Mouse (Mus musculus): Measurements from ENCODE around the gene Fndc3b. TPM values are rescaled to one million over a fixed set of nuclear protein-coding genes. Genes with fewer than 3 reads are reported as not detected.

The Fndc3b gene
- polyA plus RNA-seq, 1 experiment from 2014 or later, result 12.0 TPM

DNA sequence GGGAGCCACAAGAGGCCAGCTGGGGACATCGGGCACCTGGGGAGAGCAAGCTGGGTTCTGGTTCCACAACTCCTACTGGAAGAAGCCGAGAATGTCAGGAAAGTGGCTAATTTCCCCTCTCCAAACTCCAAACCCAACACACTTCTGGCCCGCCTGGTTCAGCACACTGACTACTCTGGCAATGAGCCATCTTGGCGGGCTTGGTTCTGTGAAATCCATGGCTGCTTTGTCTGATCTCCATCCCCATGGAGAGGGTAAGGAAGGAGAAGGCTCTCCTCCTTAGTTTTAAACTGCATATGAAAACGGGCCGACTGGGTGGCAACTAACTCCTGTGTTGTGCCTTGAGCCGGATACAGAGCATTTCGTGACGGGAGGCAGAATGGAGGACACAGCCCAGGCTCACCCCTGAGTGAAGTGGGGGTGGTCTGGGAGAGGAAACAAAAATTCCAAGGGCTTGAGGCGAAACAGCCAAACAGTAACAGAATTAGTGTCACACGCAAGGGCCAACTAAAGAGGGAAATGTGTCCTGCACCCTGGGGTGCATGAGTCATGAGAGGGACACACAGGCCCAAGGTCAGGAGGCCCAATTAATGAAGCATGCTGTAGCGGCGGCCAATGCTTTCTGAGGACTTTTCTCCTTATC, 280.4 kb downstream of the Fndc3b start:
- H3K9ac ChIP-seq (ENCODE audit: low read length), result no peak overlapping the region
- no peak overlapping the region for H3K4me3 ChIP-seq (ENCODE audit: low read depth, low read length)
- no peak overlapping the region for H3K4me2 ChIP-seq (ENCODE audit: low read depth, severe bottlenecking)
- H3K27me3 ChIP-seq (ENCODE audit: control insufficient read depth, insufficient read depth, low read length), result no peaks in the 10 kb centered on the region
- DNase-seq (ENCODE audit: low spot score) (no peak), ATAC-seq (ENCODE audit: insufficient number of reproducible peaks, low FRiP score, low TSS enrichment, low read depth) (no peak)
- H3K4me1 ChIP-seq (ENCODE audit: control insufficient read depth, insufficient read depth, low read length), result no peaks in the 10 kb centered on the region
- no peak overlapping the region for H3K27ac ChIP-seq (replicated peaks; ENCODE audit: low read depth, low read length)
- peaks cover 2% of the 10 kb centered on the region; the same call in 1 of the 2 replicates for H3K36me3 ChIP-seq (ENCODE audit: control insufficient read depth, insufficient read depth, low read length)
- no peaks in the 10 kb centered on the region for H3K9me3 ChIP-seq (ENCODE audit: control insufficient read depth, low read length)
- 82% methylated on average over 13 of the region's 13 CpGs for WGBS

DNA sequence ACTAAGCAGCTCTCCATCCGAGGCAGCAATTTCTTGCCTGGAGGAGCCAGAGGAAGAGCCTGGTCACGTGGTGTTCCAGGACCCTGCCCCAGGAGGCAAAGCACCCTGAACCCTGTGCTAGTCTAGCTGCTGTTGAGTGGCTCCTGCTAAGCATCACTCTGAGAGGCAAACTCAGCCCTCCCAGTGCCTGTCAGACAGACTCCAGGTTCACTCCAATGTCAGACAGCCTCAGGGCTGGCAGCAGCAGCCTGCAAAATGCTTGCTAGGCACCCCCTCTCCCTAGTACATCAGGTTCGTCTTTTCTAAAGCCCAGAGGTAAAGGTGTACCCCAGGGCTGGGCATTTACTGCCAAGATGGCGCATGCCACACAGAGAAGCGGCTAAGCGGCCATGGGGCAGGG, 283.7 kb downstream of the Fndc3b start:
- H3K4me1 ChIP-seq (ENCODE audit: control insufficient read depth, insufficient read depth, low read length), result no peaks in the 10 kb centered on the region
- H3K36me3 ChIP-seq (ENCODE audit: control insufficient read depth, insufficient read depth, low read length), result peaks cover 2% of the 10 kb centered on the region; the same call in 1 of the 2 replicates
- no peak for DNase-seq (ENCODE audit: low spot score)
- H3K9ac ChIP-seq (ENCODE audit: low read length), result no peak overlapping the region
- H3K4me2 ChIP-seq (ENCODE audit: low read depth, severe bottlenecking), result no peak overlapping the region
- WGBS, result 89% methylated on average over 6 of the region's 6 CpGs
- no peak for ATAC-seq (ENCODE audit: insufficient number of reproducible peaks, low FRiP score, low TSS enrichment, low read depth)
- no peak overlapping the region for H3K4me3 ChIP-seq (ENCODE audit: low read depth, low read length)
- no peaks in the 10 kb centered on the region for H3K27me3 ChIP-seq (ENCODE audit: control insufficient read depth, insufficient read depth, low read length)
- no peaks in the 10 kb centered on the region for H3K9me3 ChIP-seq (ENCODE audit: control insufficient read depth, low read length)
- no peak overlapping the region for H3K27ac ChIP-seq (replicated peaks; ENCODE audit: low read depth, low read length)

DNA sequence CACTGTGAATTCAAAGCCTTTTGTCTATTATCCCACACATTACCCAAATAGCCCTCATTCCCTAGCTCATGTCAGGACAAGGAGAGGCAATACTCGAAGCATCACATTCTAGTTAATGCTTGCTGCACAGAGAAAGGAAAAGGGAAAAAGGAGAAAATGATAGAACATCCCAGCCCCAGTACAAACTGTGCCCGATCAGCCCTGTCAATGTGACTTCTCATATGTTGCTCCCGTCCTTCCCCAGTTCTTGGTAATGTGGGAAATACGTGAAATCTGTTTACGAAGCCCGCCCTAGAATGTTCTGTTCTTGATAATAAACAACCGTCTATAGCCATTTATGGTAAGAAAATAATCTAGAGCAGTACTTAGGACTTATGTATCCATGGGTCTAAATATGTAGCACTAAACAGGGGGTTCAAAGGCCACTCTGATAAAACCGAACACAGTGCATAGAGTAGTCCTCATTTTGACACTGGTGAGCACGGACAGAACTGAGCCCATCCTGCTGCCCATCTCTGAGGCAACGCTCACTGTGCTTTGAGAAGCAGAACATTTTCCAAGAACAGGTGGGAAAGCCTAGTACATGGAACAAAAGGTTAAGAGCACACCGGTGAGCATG, 286.9 kb downstream of the Fndc3b start:
- Histone ChIP-seq H3K4me1 (ENCODE audit: control insufficient read depth, insufficient read depth, low read length) (no peaks in the 10 kb centered on the region), H3K9me3 (ENCODE audit: control insufficient read depth, low read length) (no peaks in the 10 kb centered on the region), H3K27ac (replicated peaks; ENCODE audit: low read depth, low read length) (no peak overlapping the region), H3K36me3 (ENCODE audit: control insufficient read depth, insufficient read depth, low read length) (peaks cover 2% of the 10 kb centered on the region; the same call in 1 of the 2 replicates), H3K27me3 (ENCODE audit: control insufficient read depth, insufficient read depth, low read length) (no peaks in the 10 kb centered on the region), H3K4me3 (ENCODE audit: low read depth, low read length) (no peak overlapping the region), H3K4me2 (ENCODE audit: low read depth, severe bottlenecking) (no peak overlapping the region), H3K9ac (ENCODE audit: low read length) (no peak overlapping the region)
- WGBS, result 84% methylated on average over 11 of the region's 11 CpGs
- ATAC-seq (ENCODE audit: insufficient number of reproducible peaks, low FRiP score, low TSS enrichment, low read depth), result no peak
- DNase-seq (ENCODE audit: low spot score), result no peak

- H3K4me1 ChIP-seq (ENCODE audit: control insufficient read depth, insufficient read depth, low read length), result no peaks in the 10 kb centered on the region
- DNase-seq (ENCODE audit: low spot score) (no peak), ATAC-seq (ENCODE audit: insufficient number of reproducible peaks, low FRiP score, low TSS enrichment, low read depth) (no peak)
- H3K4me3 ChIP-seq (ENCODE audit: low read depth, low read length), result no peak overlapping the region
- WGBS, result 95% methylated on average over 6 of the region's 6 CpGs
- H3K27ac ChIP-seq (replicated peaks; ENCODE audit: low read depth, low read length), result no peak overlapping the region
- no peaks in the 10 kb centered on the region for H3K9me3 ChIP-seq (ENCODE audit: control insufficient read depth, low read length)
- H3K36me3 ChIP-seq (ENCODE audit: control insufficient read depth, insufficient read depth, low read length), result peaks cover 2% of the 10 kb centered on the region; the same call in 1 of the 2 replicates
- H3K4me2 ChIP-seq (ENCODE audit: low read depth, severe bottlenecking), result no peak overlapping the region
- H3K9ac ChIP-seq (ENCODE audit: low read length), result no peak overlapping the region
- no peaks in the 10 kb centered on the region for H3K27me3 ChIP-seq (ENCODE audit: control insufficient read depth, insufficient read depth, low read length)
These were observed 288.6 kb downstream of the Fndc3b start for GRCm38 (mm10) chr3:27422521-27422920.

- H3K4me3 ChIP-seq (ENCODE audit: low read depth, low read length), result no peak overlapping the region
- H3K9ac ChIP-seq (ENCODE audit: low read length), result no peak overlapping the region
- ATAC-seq (ENCODE audit: insufficient number of reproducible peaks, low FRiP score, low TSS enrichment, low read depth) (no peak), DNase-seq (ENCODE audit: low spot score) (no peak)
- no peaks in the 10 kb centered on the region for H3K36me3 ChIP-seq (ENCODE audit: control insufficient read depth, insufficient read depth, low read length)
- no peak overlapping the region for H3K27ac ChIP-seq (replicated peaks; ENCODE audit: low read depth, low read length)
- H3K27me3 ChIP-seq (ENCODE audit: control insufficient read depth, insufficient read depth, low read length), result no peaks in the 10 kb centered on the region
- H3K4me2 ChIP-seq (ENCODE audit: low read depth, severe bottlenecking), result no peak overlapping the region
- no peaks in the 10 kb centered on the region for H3K9me3 ChIP-seq (ENCODE audit: control insufficient read depth, low read length)
- 85% methylated on average over 12 of the region's 12 CpGs for WGBS
- no peaks in the 10 kb centered on the region for H3K4me1 ChIP-seq (ENCODE audit: control insufficient read depth, insufficient read depth, low read length)
These were observed 289.1 kb downstream of the Fndc3b start for GRCm38 (mm10) chr3:27421980-27422379.

DNA sequence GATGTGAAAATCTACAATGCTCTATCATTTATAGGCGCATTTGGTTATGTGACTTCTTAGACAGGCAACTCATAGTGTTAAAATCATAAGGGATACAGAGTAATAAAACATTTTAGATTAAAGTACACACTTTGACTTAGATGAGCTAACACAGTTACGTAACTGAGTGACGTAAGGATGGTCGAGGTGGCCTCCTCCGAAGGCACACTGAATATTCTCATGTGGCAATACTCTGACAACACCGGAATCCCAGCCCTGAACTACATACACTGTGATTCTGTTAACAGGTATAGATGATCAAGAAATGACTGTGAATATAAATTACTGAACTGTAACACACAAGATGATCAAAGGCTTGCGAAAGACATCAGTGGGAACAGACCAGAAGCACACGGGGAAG, 292.5 kb downstream of the Fndc3b start:
- H3K9me3 ChIP-seq (ENCODE audit: control insufficient read depth, low read length), result no peaks in the 10 kb centered on the region
- no peaks in the 10 kb centered on the region for H3K27me3 ChIP-seq (ENCODE audit: control insufficient read depth, insufficient read depth, low read length)
- 95% methylated on average over 8 of the region's 8 CpGs for WGBS
- H3K9ac ChIP-seq (ENCODE audit: low read length), result no peak overlapping the region
- ATAC-seq (ENCODE audit: insufficient number of reproducible peaks, low FRiP score, low TSS enrichment, low read depth) (no peak), DNase-seq (ENCODE audit: low spot score) (no peak)
- no peak overlapping the region for H3K4me3 ChIP-seq (ENCODE audit: low read depth, low read length)
- no peaks in the 10 kb centered on the region for H3K36me3 ChIP-seq (ENCODE audit: control insufficient read depth, insufficient read depth, low read length)
- H3K4me1 ChIP-seq (ENCODE audit: control insufficient read depth, insufficient read depth, low read length), result no peaks in the 10 kb centered on the region
- no peak overlapping the region for H3K4me2 ChIP-seq (ENCODE audit: low read depth, severe bottlenecking)
- H3K27ac ChIP-seq (replicated peaks; ENCODE audit: low read depth, low read length), result no peak overlapping the region

- Histone ChIP-seq H3K4me3 (ENCODE audit: low read depth, low read length) (no peak overlapping the region), H3K9me3 (ENCODE audit: control insufficient read depth, low read length) (no peaks in the 10 kb centered on the region), H3K27me3 (ENCODE audit: control insufficient read depth, insufficient read depth, low read length) (no peaks in the 10 kb centered on the region), H3K9ac (ENCODE audit: low read length) (no peak overlapping the region), H3K4me2 (ENCODE audit: low read depth, severe bottlenecking) (no peak overlapping the region), H3K4me1 (ENCODE audit: control insufficient read depth, insufficient read depth, low read length) (no peaks in the 10 kb centered on the region), H3K27ac (replicated peaks; ENCODE audit: low read depth, low read length) (no peak overlapping the region), H3K36me3 (ENCODE audit: control insufficient read depth, insufficient read depth, low read length) (no peaks in the 10 kb centered on the region)
- ATAC-seq (ENCODE audit: insufficient number of reproducible peaks, low FRiP score, low TSS enrichment, low read depth) (no peak), DNase-seq (ENCODE audit: low spot score) (no peak)
- WGBS, result 91% methylated on average over 10 of the region's 10 CpGs
These were observed 294.3 kb downstream of the Fndc3b start for GRCm38 (mm10) chr3:27416786-27417185.

DNA sequence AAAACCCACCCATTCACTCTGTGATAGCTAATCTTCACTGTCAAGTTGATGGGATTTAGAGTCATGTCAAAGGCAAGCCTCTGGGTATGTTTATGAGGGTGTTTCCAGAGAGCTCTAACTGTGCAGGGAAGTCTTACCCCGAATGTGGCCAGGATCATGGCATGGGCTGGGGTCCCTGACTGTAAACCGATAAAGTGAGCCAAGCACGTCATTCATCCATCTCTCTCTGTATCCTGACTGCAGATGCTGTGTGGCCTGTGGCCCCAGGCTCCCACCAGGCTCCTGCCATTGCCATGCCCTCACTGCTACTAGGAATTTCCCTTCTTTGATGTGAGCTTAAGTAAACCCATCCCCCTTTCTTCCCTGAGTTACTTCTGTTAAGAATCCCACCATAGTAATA, 297.5 kb downstream of the Fndc3b start:
- H3K9me3 ChIP-seq (ENCODE audit: control insufficient read depth, low read length), result no peaks in the 10 kb centered on the region
- H3K4me3 ChIP-seq (ENCODE audit: low read depth, low read length), result no peak overlapping the region
- DNase-seq (ENCODE audit: low spot score), result no peak
- no peaks in the 10 kb centered on the region for H3K27me3 ChIP-seq (ENCODE audit: control insufficient read depth, insufficient read depth, low read length)
- H3K27ac ChIP-seq (replicated peaks; ENCODE audit: low read depth, low read length), result no peak overlapping the region
- 79% methylated on average over 3 of the region's 3 CpGs for WGBS
- H3K36me3 ChIP-seq (ENCODE audit: control insufficient read depth, insufficient read depth, low read length), result no peaks in the 10 kb centered on the region
- H3K4me1 ChIP-seq (ENCODE audit: control insufficient read depth, insufficient read depth, low read length), result no peaks in the 10 kb centered on the region
- H3K9ac ChIP-seq (ENCODE audit: low read length), result no peak overlapping the region
- no peak overlapping the region for H3K4me2 ChIP-seq (ENCODE audit: low read depth, severe bottlenecking)
- no peak for ATAC-seq (ENCODE audit: insufficient number of reproducible peaks, low FRiP score, low TSS enrichment, low read depth)
